Mouse (Mus musculus) urinary bladder, postnatal 36 days (tissue): ENCODE measurements around the gene Vps8.
A peak's percentile ranks its signal among the peaks of the same experiment; 100 is the strongest.
"Not testable (repeated sequence)": the region's sequence is repeated elsewhere in the genome, so short reads cannot be mapped to it uniquely, and the experiment has no call there.

Experiments
- DNase-seq, 2 experiments: peaks; one replicate each; pipeline ENCODE4 v3.0.0; 2022; ENCODE audit warnings: low spot score in 2 of 2, mixed read lengths in 1 of 2

Vps8 gene

GRCm38 (mm10) chr16:21664633-21665363 lies 241.9 kb downstream of the Vps8 start:
- no peak for DNase-seq

GRCm38 (mm10) chr16:21665423-21665986 lies 242.6 kb downstream of the Vps8 start:
- no peak for DNase-seq

- DNase-seq = no peak
Observed at GRCm38 (mm10) chr16:21671878-21672277, 249.0 kb downstream of the Vps8 start.

- not testable (repeated sequence) for DNase-seq
Observed at GRCm38 (mm10) chr16:21673046-21673445, 250.1 kb downstream of the Vps8 start.

- not testable (repeated sequence) for DNase-seq
Observed at GRCm38 (mm10) chr16:21673651-21674050, 250.7 kb downstream of the Vps8 start.

GRCm38 (mm10) chr16:21676791-21677190 lies 253.9 kb downstream of the Vps8 start:
- no peak for DNase-seq

- DNase-seq = no peak
Observed at GRCm38 (mm10) chr16:21687406-21687805, 264.5 kb downstream of the Vps8 start.

- no peak for DNase-seq
Observed at GRCm38 (mm10) chr16:21689141-21689540, 266.2 kb downstream of the Vps8 start.

- DNase-seq = no peak
Observed at GRCm38 (mm10) chr16:21690216-21690755, 267.4 kb downstream of the Vps8 start.

- DNase-seq = peak; percentile 44 to 60
Observed at GRCm38 (mm10) chr16:21693981-21694462, 271.1 kb downstream of the Vps8 start.
